Mouse (Mus musculus): ENCODE data around the gene C330021F23Rik. TPM values are rescaled to one million over a fixed set of nuclear protein-coding genes. Genes with fewer than 3 reads are reported as not detected.

The C330021F23Rik gene
- total RNA-seq, 2 experiments from 2014 or later = not detected

DNA sequence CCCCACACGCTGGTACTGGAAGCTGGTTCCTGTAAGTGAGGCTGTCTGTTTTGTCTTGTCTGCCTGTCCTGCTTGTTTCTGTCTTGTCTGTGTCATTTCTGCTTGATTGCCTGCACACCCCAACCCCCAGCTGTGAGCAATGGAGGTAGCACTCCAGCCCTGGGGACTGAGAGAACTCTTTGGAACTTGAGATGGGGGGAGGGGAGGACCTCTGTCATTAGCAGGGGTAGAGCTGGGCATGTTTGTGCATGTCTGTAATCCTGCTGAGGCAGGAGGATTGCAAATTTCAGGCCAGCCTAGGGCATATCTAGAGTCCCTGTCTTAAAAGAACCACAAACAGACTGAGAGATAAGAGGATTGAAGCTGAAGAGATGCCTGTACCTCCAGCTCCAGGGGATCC lies 31.4 kb downstream of the C330021F23Rik start:
- no peak overlapping the region for H3K27ac ChIP-seq
- no peak for DNase-seq (ENCODE audit: low spot score in 2 of 2)

GRCm38 (mm10) chr8:3600401-3600800 lies 32.6 kb downstream of the C330021F23Rik start:
- H3K4me3 ChIP-seq = no peak overlapping the region
- no peak overlapping the region for H3K27ac ChIP-seq
- DNase-seq (ENCODE audit: low spot score in 2 of 2) = no peak
- TF ChIP-seq CTCF (conservative IDR thresholded peaks at IDR 0.05) = no peak

More for the DNA sequence above, 31.4 kb downstream of the C330021F23Rik start:
- TF ChIP-seq CTCF (conservative IDR thresholded peaks at IDR 0.05) = no peak
- no peak overlapping the region for H3K4me3 ChIP-seq

GRCm38 (mm10) chr8:3603439-3603838 lies 35.6 kb downstream of the C330021F23Rik start:
- DNase-seq (ENCODE audit: low spot score in 2 of 2) = no peak
- TF ChIP-seq CTCF (conservative IDR thresholded peaks at IDR 0.05) = no peak
- Histone ChIP-seq H3K4me3 (no peak overlapping the region), H3K27ac (no peak overlapping the region)

GRCm38 (mm10) chr8:3606593-3606992 lies 38.8 kb downstream of the C330021F23Rik start:
- no peak for DNase-seq (ENCODE audit: low spot score in 2 of 2)
- no peak for TF ChIP-seq CTCF (conservative IDR thresholded peaks at IDR 0.05)
- H3K4me3 ChIP-seq = no peak overlapping the region

DNA sequence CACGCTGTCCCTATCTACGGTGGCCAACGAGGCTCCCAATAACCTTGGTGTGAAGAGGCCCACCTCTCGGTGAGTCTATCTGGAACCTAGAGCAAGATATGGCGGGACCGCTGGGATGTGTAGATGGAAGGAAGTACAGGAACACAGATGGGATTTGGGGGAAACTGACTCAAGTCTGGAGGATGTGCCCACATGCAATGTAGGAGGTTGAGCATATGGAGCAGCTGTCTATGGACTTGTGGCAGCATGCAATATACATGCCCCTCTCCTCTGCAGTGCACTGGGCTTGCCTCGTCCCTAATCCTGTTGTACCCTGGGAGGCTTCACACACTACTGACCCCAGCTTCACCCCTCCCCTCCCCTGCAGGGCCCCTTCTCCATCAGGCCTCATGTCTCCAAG lies 40.0 kb downstream of the C330021F23Rik start:
- DNase-seq (ENCODE audit: low spot score in 2 of 2) = peak in 1 of 2 experiments; percentile 61
- no peak overlapping the region for H3K4me3 ChIP-seq
- peak overlapping the region; percentile 60; the same call in 1 of the 2 replicates for H3K27ac ChIP-seq
- TF ChIP-seq CTCF (conservative IDR thresholded peaks at IDR 0.05) = no peak

More at GRCm38 (mm10) chr8:3606593-3606992, 38.8 kb downstream of the C330021F23Rik start:
- H3K27ac ChIP-seq = no peak overlapping the region

GRCm38 (mm10) chr8:3609046-3609815 lies 41.4 kb downstream of the C330021F23Rik start:
- Histone ChIP-seq H3K4me3 (no peak overlapping the region), H3K27ac (peak overlapping the region; percentile 60; the same call in 1 of the 2 replicates)
- TF ChIP-seq CTCF (conservative IDR thresholded peaks at IDR 0.05) = no peak
- no peak for DNase-seq (ENCODE audit: low spot score in 2 of 2)

DNA sequence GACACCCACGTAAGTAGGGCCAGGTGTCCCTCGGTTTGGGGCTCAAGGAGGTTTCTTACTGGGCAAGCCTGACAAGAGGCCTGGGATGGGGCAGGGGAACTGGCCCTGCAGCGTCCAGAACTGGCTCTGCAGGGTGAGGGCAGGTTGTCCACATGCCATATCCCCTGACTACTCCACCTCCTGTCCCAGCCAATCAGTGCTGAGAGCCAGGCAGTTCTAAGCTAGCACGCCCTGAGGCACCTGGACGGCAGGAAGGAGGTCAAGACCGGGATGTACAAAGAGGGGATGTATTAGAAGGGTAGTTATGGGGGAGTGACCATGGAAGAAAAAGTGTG lies 42.0 kb downstream of the C330021F23Rik start:
- peak overlapping the region; percentile 60; the same call in 1 of the 2 replicates for H3K27ac ChIP-seq
- DNase-seq (ENCODE audit: low spot score in 2 of 2) = no peak
- H3K4me3 ChIP-seq = no peak overlapping the region

DNA sequence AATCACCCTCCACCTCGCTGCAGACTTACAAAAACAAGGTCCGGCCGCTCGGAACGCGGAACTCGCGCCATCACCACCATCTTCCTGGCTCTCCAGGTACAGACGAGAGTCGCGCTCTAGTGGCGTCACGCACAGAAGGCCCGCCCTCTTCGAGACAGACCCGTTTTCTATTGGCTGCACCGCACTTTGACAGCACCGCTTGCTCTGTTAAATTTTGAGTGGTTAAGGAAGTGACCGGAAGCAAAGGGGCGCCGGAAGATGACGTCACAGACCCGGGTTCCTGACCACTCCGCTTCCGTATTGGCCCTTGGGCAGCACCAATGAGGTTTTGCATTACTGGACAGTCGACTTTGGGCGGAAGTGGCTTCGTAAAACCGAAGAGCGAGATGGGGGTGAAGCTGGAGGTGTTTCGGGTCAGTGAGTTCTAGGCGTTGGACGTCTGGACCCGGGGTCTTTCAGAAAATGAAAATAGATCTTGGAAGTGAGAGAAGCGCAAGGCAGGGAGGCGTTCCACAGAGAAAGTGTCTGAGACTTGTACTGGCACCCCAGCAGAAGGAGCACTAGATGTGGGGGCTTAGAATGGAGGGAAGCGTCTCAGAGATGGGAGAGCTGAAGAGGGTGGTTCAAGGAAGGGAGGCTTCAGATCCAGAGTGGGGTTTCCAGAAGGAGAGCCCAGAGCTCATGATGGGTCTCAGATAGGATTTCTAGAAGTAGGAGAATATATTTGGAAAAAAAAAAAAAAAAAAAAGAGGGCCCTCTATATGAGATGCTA lies 53.6 kb downstream of the C330021F23Rik start, which contains the start of the genes Xab2 and Pet100:
TSS of gene Xab2 (minus strand) at position 118 of the 772 bp plus-strand sequence.
TSS of gene Pet100 (plus strand) at position 350 of the 772 bp plus-strand sequence.
- Histone ChIP-seq H3K27ac (peak within 1 kb of the TSS; percentile 76), H3K4me3 (peak within 1 kb of the TSS; percentile 95)
- no peak for TF ChIP-seq CTCF (conservative IDR thresholded peaks at IDR 0.05)
- peak; percentile 99 for DNase-seq (ENCODE audit: low spot score in 2 of 2)

More for the DNA sequence above, 42.0 kb downstream of the C330021F23Rik start:
- TF ChIP-seq CTCF (conservative IDR thresholded peaks at IDR 0.05) = no peak

DNA sequence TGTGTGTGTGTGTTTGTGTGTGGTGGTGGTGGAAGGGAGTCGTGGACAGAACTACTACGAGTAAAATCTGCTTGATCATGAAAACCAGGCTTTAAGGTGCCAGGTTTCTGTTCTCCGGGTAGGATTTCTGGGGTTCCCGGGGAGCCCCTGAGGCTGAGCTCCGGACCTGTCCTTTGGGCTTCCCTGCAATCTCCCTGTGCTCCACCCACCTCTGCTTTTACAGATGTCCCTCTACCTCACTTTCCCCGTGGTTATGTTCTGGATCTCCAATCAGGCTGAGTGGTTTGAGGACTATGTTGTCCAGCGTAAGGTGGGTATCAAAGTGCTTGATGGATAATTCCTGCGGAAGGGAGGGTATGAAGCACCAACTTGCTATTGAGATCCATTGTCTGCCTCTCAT lies 54.3 kb downstream of the C330021F23Rik start:
- no peak for TF ChIP-seq CTCF (conservative IDR thresholded peaks at IDR 0.05)
- Histone ChIP-seq H3K4me3 (no peak overlapping the region), H3K27ac (no peak overlapping the region)
- no peak for DNase-seq (ENCODE audit: low spot score in 2 of 2)

DNA sequence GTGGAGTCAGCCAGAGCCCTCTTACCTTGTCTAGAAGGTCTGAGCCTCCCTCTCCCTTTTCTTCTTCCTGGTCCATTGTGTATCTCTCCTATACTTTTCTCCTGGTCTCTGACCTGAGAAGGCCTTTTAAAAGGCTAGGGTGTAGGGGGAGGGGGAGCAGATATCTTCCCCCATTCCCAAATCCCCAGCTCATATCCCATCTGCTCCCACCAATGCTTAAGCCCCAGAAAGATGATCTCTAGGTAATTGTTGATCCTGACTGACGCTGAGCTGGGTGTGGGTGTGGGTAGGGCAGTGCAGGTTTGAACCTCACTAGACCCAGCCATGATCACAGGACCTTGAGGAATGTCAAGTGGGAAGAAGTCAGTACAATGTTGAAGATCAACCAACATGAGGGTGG lies 57.7 kb downstream of the C330021F23Rik start, which contains the start of gene Pcp2:
TSS of gene Pcp2 (minus strand) at position 101 of the 400 bp plus-strand sequence.
- no peak within 1 kb of the TSS for H3K4me3 ChIP-seq
- no peak within 1 kb of the TSS for H3K27ac ChIP-seq
- no peak for DNase-seq (ENCODE audit: low spot score in 2 of 2)
- no peak for TF ChIP-seq CTCF (conservative IDR thresholded peaks at IDR 0.05)

DNA sequence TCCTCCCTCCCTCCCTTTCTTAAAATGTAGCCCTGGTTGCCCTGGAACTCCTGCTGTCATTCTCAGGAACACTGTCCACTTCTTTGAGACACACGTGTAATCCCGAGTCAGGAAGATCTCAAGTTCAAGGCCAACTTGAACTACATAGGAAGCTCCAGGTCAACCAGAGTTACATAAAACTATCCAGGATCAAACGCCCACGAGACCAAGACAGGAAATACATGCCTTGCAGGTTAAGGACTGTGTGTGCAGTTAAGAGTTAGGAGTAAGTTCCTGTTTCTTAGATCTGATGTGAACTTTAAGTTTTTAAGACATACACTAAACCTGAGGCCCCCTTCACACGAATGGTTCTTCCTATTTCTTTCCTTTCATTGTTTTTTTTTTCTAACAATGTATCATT lies 59.2 kb downstream of the C330021F23Rik start:
- Histone ChIP-seq H3K27ac (no peak overlapping the region), H3K4me3 (no peak overlapping the region)
- DNase-seq (ENCODE audit: low spot score in 2 of 2) = no peak
- no peak for TF ChIP-seq CTCF (conservative IDR thresholded peaks at IDR 0.05)

- Histone ChIP-seq H3K4me3 (no peak overlapping the region), H3K27ac (no peak overlapping the region)
- TF ChIP-seq CTCF (conservative IDR thresholded peaks at IDR 0.05) = peak; percentile 76
- DNase-seq (ENCODE audit: low spot score in 2 of 2) = no peak
Measured at GRCm38 (mm10) chr8:3628014-3628413, 60.2 kb downstream of the C330021F23Rik start.
